Mouse (Mus musculus) E14TG2a.4 (cell line): Measurements from ENCODE around the gene Aox4.

ENCODE experiments used
- CTCF ChIP-seq: conservative IDR thresholded peaks from 2 replicates; pipeline ENCODE4 v1.5.1; 2014; ENCODE audit warnings: low read length
- NANOG ChIP-seq: IDR thresholded peaks from 2 replicates; pipeline ENCODE4 v1.6.1; 2014; ENCODE audit warnings: borderline replicate concordance, low read length, mixed read lengths
- POU5F1 ChIP-seq: IDR thresholded peaks from 2 replicates; pipeline ENCODE4 v1.6.1; 2014; ENCODE audit warnings: low read length, borderline replicate concordance

GRCm38 (mm10) chr1:58257195-58257991 lies 47.2 kb downstream of the Aox4 start:
- no peak for TF ChIP-seq CTCF
- TF ChIP-seq NANOG, result no peak
- no peak for TF ChIP-seq POU5F1
